Mouse (Mus musculus) right cerebral cortex, postnatal 36 days (tissue): Measurements from ENCODE around the gene Cckbr.
"Not testable (repeated sequence)": the region's sequence is repeated elsewhere in the genome, so short reads cannot be mapped to it uniquely, and the experiment has no call there.

Experiments used
- DNase-seq, 2 experiments: peaks; one replicate each; pipeline ENCODE4 v3.0.0; 2022; ENCODE audit warnings: low spot score in 2 of 2, mixed read lengths in 1 of 2

The Cckbr gene

DNA sequence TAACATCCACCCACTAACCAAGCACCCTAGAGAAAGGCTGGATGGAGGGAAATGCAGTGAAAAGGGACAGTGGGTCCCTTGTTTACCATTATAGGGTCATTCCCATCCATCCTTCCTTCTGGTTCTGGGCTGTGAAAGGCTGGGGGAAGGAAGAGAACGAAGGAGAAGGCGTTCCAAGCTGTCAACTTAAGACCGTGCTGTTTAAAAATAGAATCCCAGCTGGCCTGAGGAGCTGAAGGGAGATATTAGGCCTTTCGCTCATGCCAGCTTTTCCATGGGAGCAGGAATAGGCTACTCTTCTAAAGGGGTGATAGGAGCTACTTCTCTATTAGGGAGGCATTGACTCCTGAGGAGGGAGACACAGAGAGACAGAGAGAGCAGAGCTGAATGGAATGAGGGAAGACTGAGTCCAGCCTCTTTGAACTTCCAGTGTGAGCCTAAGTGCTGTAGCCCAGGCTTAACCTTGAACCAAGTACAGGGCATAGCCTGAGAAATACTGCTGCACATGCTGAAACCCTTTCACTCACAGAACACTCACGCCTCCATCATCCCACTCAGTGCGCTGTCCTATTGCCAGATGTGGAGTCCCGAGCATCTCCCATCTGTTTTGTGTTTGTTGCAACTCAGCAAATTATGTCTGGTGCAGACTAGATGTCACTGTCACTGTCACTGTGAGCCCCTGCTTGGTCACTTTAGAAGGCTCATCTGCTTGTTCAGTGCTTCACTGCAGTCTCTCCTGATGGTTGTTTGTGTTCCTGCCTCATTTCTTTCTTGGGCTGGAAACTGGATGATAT is 12.6 kb downstream of the Cckbr start:
- DNase-seq: peak; percentile 40 to 61

GRCm38 (mm10) chr7:105441426-105441825 is 15.9 kb downstream of the Cckbr start:
- no peak for DNase-seq

GRCm38 (mm10) chr7:105445076-105445475 is 19.5 kb downstream of the Cckbr start:
- DNase-seq: no peak

- not testable (repeated sequence) for DNase-seq
Observed at GRCm38 (mm10) chr7:105453345-105453744, 27.8 kb downstream of the Cckbr start.

- no peak for DNase-seq
Observed at GRCm38 (mm10) chr7:105458546-105458945, 33.0 kb downstream of the Cckbr start.

DNA sequence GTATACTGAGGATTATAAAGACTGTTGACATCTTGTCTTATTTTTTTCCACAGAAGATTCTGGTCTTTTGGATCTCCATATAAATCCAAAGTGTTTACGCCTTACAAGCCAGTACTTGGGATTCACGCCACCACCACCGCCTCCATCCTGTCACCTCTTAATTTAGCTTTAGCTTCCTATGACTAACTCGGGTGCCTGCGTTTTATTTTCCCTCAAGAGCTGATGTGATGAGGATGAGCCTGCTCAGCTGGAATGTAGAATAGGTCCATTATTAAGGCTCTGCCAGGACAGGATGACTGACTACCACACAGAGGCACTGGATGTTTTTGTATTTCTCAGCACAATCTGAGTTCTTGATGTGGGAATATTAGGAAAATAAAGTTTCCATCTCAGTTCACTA is 40.0 kb downstream of the Cckbr start:
- peak; percentile 78 to 85 for DNase-seq

DNA sequence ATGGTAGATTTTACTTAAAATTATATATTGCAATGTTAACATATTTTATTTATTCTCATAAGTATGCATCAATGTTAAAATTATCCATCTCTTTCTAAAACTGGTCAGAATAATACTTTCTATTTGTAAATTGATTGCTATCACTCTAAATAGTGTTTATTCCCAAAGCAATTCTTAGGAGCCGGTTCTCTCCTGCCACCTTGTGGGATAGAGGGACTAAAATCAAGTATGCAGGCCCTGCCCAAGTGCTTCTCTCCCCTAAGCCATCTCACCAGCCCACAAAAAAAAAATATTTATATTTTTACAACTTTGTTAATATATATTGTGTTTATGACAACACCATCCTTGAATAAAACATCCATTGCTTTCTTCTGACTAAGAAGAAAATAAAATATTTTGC is 47.1 kb downstream of the Cckbr start:
- no peak for DNase-seq

DNA sequence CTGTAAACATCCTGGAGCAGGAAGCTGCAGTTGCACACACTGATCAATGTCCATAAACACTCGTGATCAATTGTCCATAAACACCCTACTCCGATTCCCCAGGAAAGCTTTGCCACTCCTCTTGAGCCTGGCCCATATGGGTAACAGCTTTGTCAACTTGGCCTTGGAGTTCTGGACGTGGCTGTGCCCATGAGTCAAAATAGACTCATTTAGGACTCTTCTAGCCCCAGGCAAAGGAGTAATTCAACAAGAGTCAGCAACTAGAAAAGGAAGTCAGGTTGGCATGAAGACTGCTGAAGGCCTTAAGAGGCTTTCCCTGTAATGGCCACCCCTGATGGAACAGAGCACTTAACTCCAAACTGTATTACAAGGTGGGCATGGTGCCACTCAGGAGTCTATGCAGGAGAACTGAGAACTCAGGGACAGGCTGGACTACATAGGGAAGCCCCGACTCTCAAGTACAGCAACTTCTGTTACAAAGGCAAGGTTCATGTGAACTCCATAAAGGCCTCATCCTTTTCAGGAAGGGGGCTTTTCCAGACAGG is 49.3 kb downstream of the Cckbr start:
- no peak for DNase-seq

GRCm38 (mm10) chr7:105475396-105475949 is 49.9 kb downstream of the Cckbr start:
- no peak for DNase-seq

DNA sequence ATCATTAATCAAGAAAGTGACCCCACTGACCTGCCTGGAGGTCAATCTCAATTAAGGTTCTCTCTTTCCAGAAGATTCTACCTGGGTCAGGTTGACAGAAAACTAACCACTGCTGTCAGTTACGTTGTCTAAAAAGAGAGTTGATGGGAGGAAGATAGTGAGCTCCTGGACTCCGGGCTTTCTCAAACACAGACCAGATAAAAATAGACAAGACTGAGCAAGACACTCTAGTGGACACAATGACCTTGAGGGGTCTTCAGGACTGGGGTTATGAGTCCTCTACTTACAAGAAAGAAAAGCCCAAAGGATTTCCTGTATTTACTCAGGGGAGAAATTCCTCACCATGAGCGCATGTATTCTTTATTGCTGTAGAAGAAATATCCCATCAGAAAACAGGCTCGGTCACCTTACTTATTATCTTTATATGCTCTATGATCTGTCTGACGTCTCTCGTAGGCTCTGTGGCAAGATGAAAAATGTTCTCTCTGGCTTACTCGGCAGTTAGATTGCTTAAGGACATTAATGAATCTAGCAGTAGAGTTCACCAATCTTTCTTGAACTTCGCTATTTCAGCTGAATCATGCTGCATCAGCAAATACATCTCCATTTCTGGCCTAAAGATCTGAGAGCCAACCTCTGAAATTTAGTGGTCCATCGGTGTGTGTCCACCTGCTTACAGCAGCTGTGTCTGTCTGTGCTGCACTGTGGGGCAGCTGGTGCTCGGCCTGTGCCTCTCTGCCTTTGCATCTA is 51.3 kb downstream of the Cckbr start:
- no peak for DNase-seq

GRCm38 (mm10) chr7:105477433-105477700 is 51.8 kb downstream of the Cckbr start:
- DNase-seq: no peak

DNA sequence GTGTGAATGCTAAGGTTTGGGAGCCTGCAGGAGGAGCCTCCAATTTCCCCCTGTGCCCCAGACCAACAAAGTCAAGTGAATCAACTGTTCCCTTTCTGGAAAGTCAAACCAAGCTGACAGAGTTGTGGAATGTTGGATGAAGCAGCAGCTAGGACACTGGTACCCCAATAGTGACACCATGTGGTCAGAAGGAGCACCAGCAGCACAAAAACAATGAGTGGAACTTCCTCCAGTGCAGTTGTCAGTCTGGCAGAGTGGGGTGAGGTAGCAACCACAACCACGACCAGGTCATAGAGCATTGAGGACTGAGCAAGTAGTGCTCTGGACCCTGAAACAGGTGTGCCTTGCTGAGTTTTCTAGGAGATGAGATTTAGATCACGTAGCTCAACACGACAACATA is 52.3 kb downstream of the Cckbr start:
- peak; percentile 50 to 53 for DNase-seq

DNA sequence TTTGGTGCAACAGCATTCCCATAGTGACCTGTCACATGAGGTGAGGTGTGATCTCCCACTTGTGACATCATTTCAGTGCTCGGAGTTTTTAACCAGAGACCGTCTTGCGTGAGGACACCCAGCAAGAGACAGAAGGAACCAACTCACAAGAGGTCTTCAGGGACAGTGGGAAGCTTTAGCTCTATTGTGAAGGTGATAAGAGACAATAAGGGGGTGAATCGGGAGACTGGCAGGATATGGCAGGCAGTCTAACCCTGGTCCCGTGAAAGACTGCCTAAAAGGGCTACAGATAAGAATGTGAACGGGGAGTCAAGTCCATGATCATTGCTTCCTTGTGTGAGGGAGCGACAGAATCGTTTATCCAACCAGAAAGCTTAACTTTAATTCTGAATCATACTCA is 52.8 kb downstream of the Cckbr start:
- no peak for DNase-seq

GRCm38 (mm10) chr7:105479232-105479631 is 53.7 kb downstream of the Cckbr start:
- DNase-seq: no peak

DNA sequence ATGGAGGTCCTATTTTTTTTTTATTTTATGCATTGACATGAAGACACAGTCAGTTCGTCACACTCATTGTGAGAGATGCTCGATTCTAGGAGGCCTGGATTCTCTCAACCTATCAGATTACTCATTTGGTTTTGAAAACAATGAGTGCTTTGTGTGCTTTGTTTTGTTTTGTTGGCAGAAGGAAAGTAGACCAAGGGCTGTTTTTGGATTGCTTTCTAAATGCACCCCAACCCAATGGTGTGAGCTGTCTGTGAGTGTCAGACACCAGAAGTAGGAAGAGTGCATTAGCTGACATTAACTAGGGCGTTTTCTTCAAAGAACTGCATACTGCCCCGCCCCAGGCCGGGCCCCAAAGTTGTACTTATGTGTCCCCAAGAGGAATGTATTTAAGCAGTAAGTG is 54.5 kb downstream of the Cckbr start:
- no peak for DNase-seq

- no peak for DNase-seq
Observed at GRCm38 (mm10) chr7:105480561-105481504, 55.3 kb downstream of the Cckbr start.

- peak; percentile 54 to 62 for DNase-seq
Observed at GRCm38 (mm10) chr7:105481505-105482411, 56.2 kb downstream of the Cckbr start, which contains the start of gene Cavin3. Gene Cavin3, minus strand, starts transcription at chr7:105482300.

GRCm38 (mm10) chr7:105482426-105482825 is 56.9 kb downstream of the Cckbr start:
- no peak for DNase-seq

- no peak for DNase-seq
Observed at GRCm38 (mm10) chr7:105485029-105485428, 59.5 kb downstream of the Cckbr start.

DNA sequence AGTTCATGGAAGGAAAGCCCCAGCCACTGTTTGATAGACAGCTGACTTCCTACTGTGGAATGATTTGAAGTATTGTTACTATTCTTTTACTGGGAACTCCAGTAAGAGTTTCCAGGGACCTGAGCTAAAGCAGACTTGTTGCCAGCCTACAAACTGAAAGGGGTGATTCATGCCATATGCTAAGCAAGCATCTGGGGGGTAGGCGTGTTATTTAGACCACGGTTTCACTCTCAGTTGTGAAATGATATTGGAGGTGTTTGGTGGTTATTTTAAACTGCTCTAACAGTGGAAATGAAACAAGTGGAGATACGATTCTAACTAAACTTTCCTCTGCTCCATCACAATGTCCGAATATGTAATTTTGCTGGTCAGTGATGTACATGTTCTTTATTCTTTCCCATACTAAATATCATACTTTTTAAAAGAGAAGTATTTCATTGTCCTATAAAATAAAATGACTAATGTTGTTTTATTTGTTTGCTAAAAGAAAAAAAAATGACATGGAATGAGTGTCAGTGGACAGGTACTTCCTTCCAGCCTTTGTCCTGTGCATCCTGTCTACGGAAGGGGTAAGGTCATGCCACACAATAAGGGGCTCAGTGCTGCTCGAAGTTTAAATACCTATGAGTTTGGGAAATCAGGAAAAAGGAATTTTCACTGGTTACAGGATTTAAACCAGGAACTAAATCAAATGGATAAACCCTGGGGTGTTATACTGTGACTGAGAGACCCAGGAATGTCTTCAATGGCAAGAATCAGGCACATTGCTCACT is 61.8 kb downstream of the Cckbr start:
- DNase-seq: peak; percentile 84 to 90
